Mouse (Mus musculus) R1 (cell line): ENCODE results near the gene Lasp1.

Source experiments
- DNase-seq: peaks from one replicate; pipeline ENCODE4 v3.0.0-alpha.2; 2018; ENCODE audit warnings: low read depth, low spot score

The Lasp1 gene

DNA sequence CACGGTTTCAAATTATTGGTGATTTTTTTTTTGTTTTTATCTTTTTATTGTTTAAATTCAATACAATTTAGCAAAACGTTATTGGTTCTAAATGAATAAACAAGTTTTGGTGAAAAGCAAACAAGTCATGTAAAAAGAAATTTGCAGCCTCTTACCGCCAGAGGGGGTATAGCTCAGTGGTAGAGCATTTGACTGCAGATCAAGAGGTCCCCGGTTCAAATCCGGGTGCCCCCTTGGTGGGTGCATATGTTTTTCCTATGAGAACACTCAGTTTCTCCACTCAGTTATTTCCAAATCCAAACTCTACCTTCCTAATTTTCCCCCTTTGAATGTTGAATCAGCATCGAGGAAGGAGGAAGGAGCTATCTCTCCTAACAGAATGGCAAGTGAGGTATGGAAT lies 1.9 kb upstream of the Lasp1 start:
- peak; percentile 80 for DNase-seq

DNA sequence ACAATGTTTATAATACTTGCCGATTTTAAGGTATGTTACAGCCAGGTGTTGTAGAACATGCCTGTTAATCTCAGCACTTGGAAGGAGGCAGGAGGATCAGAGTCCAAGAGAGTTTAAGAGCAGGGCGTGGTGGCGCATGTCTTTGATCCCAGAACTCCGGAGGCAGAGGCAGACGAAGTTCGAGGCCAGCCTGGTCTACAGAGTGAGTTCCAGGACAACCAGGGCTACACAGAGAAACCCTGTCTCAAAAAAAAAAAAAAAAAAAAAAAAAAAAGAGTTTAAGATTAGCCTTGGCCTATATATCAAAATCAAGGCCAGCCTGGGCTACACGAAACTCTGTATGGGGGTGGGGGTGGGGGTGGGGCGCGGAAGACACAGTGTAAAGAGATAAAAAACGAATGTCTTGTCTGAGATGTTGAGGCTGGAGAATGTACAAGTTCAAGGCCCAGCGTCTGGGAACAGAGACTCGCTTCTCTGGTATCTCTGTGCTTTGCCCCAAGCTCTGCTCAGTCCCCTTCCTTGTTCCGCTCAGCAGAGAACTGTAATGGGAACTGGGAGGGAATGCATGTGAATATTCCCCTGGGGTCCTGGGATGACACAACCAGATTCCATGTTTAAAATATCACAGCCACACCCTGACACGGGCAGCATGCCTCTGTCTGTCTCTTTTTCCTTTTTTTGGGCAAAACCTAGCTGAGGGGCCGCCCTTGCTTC lies 1.3 kb upstream of the Lasp1 start:
- peak; percentile 64 for DNase-seq

DNA sequence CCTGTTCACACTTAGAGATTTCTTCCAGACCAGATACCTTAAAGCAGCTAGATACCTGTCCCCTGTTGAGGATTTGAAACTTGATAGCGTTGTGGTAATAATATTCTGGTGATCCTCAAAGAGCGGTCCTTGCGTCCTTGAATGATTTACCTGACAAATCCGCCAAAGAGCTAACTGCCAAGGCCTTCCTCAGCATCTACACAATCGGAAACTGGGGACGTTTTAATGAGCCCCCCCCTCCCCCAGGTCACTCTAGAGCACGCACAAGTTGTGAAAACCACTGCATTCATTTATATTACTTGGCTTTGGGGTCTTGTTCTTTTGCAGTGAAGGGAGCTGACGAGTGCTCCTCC lies 741 bp upstream of the Lasp1 start:
- DNase-seq, result no peak

DNA sequence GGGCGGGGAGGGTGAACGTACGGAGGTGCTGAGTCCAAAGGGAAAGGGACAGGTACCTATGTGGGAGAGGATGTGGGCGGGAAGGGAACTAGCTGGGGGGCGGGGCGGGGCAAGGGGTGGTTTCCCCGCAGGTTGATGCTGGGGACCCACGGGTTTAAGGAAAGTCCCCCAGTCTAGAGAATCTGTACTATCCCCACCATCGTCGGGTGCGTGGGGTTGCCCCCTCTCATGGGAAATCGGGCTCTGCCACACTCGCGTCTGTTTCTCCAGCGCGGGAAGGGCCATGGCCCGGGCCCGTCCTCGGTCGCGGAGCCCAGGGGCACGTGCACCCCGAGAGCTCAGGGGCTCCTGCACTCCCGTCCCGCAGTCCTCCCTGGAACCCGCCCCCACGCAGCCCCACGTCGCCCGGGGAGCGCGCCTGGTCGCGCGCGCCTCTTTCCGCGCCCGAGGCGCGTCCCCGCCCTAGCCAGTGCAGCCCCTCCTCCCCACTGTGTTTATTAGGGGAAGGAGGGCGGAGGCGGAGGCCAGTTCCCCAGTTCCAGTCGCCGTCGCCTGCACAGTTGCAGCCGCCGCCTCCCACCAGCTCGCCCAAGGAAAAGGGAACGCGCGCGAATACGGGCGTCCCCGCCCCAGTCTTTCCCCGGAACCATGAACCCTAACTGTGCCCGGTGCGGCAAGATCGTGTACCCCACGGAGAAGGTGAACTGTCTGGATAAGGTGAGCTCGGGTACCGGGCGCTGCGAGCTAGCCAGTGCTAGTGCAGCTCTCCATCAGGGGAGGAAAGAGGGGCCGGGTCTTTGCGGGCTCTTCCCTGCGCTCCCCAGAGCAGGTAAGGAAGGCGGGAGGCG lies 570 bp downstream of the Lasp1 start:
- DNase-seq, result peak; percentile 88

DNA sequence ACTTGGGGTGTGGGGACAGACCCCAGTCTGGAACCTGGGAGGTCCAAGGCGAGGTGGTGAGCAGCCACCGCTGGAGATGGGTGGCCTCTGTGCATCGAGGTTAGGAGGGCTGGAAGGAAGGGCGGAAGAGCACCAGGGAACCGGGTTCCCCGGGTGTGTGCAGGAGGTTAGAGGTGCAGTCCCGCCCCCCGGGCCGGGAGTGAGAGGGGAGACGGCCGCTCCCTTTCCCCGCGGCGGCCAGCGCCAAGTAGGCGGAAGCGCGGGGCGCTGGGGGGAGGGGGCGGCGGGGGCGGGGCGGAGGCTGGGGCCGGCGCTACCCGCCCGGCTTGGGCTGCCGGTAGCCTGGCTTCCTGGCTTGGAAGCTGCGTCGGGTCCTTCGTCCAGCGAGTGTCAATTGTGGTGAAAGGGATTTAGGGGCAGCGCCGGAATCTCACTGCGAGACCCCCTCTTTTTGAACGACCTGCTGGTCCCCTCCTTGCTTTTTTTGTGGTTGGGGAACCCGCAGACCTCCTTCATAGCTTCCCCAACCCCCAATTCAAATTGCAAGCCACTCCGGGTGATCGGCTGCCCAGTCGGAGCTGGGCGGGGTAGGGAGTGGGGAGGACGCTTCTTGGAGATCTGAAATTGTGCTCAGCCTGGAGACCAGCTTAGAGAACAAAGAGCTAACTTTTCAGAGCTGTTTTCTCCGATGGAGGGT lies 1.3 kb downstream of the Lasp1 start:
- peak; percentile 81 for DNase-seq

DNA sequence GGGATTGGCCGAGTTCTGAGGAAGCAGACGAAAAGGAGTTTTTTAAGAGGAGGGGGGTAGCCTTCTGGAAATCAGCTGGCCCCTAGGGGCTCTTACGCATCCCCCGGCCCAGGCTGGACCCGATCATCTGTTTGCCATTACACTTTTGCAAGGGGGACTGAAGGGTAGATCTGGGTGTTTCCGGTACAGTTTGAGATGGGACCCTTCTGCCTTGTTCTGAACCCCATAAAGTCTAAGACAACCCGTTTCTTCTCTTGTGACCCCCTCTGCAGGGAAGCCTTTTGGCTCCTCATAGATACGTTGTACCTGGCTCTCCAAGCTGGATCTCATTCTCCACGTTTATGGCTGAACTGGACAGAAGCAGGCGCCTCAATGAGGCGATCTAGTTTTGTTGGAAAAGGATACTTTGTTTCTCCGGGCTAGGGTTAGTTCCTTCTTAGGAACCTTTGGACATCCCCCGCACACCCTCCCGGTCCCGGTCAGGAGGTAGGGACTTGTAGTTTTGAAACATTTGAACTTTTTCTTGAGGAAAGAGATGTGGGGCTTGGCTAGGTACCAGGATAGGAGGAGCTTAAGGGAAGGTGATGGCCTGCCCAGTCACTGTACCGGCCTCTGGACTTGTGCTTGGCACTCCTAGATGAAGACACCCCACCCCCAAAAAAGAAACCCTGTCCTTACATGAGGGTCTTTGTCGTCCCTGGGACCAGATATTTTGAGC lies 2.0 kb downstream of the Lasp1 start:
- peak; percentile 39 for DNase-seq

DNA sequence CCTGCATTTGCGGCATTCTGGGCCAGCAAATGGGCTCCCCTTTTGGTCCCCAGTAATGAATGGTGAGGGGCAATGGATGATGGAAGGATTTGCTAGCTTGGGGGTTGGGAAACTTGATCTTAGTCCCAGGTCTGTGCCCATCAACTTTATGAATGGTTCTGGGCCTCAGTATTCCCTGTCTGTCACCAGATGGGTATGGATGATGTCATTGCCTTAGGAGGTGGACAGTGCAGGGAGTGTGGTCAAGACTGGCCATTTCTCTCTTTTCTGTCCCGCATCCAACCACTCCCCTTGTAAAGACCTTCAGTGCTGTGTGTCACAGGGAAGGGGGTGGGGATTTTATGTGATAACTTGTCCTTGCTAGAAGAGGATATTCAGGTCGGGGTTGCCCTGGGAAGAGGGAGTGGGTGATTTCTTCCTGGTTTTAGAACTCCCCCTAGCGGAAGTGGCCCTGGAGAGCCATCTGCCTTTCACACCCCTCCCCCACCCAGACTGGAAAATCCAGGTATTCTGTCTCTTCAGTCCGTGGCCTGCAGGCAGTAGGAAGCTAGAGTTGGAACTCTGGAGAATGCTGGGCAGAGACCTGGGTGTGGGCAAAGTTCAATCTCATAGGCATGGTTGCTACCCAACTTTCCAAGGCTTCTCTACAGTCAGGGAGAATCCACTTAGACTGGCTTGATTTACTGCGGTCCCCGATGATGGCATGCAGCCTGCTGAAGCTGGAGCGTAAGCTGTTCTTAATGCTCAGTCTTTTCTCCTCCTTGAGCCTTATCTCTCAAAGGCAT lies 2.8 kb downstream of the Lasp1 start:
- peak; percentile 90 for DNase-seq

DNA sequence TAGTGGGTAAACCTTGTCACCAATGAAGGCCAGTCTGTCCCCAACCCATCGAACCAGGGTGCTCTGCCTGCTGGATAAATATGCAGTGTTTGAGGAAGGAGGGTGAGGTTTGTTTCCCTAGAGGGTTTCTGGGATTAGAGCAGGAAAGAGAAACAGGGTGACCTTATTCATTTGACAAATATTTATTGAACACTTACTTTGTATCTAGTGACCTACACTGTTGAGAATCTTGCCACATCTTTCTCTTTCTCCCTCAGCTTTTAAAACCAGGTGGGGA lies 3.3 kb downstream of the Lasp1 start:
- no peak for DNase-seq

DNA sequence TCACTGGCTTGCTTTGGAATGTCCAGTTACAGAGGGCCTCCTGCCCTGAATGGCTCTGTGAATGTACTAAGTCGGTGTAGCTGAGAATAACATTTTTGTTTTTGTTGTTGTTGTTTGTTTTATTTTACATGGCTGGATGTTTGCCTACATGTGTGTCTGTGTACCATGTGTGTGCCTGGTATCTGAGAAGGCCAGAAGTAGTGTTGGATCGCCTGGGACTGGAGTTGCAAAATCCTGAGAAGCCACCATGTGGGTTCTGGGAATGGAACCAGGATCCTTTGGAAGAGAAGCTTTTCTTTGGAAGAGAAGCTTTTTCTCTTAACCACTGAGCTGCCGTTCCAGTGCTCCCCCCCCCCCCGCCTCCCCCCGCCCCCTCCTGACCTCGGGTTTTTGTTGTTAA lies 3.7 kb downstream of the Lasp1 start:
- DNase-seq, result no peak

DNA sequence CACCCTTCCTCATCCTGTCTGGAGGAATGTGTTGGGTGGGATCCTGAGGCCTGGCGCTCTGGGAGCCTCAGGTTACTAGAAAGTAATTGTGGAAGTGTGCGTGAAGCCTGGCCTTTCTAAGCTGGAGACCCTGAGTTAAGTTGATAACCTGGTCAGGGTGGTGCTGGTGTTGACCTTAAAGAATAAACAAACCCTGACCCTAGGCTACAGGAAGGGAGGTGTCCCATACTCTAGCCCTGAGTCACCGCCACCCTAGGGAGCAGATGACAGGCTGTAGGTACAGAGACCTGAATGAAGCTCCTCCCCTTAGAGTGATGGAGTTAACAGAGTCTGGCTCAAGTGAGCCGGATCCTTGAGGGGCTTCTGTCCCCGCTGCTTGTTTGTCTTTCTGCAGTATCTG lies 5.0 kb downstream of the Lasp1 start:
- DNase-seq, result peak; percentile 70

DNA sequence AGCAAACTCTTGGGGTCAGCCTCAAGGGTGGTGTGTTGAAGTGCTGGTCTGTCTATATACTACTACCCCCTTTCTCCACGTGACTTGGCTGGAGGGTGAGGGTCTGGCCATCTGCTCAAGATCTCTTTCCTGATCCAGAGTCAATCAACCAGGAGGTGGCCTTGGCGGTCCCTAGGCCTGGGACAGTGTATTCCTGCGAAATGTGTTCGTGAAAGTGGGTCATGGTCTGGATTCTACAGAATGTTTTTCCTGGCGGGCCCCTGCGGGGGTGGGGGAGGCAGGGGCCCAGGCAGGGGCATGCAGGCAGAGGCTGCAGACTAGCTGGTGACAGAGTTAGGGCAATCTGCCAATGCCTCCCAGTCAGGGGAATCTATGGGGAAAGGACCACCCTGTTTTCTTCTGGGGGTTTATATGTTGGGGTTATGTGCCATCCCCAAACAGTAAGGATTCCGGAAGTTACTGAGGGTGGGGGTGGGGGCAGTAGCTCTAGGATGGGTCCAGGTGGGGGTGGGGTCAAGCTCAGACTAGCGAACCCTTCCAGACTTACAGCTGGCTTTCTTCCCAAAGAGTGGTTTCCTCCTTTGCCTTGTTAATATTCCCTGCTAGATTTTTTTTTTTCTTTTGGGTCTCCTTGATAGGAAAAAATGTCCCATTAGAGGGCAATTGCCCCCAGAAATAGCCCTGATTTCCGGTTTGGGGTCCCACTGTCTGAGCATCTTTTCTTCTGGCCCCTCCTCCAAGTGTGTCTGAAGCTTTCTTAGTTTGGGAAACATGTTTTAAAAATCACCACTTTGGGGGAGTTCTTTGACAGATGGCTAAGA lies 6.3 kb downstream of the Lasp1 start:
- peak; percentile 37 for DNase-seq

DNA sequence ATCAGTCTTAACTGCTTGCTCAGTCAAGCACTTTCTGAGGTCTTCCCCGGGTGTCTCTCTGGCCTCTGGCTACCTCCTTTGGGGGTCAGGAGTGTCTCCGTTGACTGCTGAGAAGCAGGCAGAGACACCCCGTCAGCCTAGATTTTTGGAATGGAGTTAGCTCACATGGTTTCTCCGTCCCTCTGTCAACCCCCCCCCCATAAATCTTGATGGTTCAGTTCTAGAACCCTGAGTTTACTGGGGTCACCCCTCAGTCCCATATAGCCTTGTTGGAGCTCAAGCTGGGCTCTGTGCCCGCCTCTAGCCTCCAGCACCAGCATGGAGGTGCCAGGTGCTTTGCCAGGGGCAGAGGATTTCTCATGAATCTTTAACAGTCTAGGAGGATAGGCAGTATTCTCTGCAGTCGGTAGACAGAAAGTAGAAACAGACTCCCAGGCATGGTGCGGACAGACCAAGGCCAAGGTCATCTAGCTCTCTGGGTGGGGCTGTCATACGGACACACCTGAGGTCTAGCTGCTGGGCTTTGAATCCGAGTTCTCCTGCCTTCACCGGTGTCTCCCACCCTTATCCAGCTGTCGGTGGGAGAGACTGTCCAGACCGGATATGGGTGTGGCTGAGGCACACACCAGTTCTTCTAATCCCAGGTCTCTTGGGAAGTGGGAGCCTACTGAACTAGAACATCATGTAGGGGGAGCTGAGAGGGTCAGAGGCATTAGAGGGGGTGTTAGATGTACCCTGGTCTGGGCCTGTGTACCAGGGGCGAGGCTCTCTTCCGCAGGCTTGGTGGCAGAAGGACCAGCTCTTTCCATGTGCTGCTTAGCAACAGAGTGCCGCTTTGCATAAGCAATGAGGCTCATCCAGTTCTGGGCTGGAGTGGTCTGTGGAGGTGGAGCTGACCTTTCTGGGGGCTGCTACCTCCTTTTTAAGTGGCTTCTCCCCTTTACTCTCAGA lies 7.1 kb downstream of the Lasp1 start:
- DNase-seq, result peak; percentile 87

DNA sequence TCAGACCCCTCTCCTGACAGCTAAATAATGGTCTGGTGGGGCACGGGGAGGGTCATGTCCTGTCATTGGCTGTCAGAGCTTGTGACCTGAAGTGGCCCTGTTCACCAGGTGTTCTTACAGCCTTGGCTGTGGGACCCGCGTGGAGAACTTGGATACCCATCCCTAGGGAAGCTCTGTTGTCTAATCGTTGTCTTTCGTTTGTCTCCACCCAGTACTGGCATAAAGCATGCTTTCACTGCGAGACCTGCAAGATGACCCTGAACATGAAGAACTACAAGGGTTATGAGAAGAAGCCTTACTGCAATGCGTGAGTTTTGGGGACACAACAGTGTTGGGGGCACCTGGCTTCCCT lies 7.8 kb downstream of the Lasp1 start:
- DNase-seq, result no peak

DNA sequence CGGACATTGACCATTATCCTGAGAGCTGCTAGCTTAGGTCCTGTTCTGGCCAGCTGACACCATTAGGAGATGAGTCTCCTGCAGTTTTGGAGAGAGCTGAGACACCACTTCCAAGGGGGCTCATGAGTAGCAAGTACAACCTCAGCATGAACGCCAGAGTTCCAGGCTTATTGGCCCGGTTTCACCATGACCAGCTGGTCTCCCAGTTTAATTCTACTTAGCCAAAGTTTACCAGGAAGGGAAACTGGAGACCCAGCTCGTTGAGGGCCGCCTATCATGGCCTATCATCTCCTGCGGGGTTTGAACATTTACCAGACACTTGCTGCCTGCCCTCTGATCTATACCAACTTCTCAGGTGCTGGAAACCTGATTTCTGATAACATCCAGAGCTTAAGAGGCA lies 8.8 kb downstream of the Lasp1 start:
- DNase-seq, result no peak

DNA sequence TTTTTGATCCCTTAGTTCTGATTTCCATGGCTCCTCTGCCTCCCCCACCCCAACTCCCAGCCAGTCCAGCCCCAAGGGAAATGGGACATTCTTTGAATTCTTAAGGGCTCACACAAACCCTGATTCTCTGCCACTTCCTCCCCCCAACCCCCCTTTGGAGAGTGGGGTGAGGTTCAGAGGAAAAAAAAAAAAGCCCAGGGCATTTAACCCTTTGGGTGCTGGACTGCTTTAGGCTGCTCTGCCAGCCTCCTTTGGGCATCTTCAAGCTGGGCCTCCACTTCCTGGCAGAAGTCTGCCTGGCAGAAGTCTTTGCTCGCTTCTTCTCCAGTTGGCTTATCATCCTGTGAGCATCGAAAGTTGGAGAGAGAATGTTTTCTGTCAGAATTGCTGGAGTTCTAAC lies 9.3 kb downstream of the Lasp1 start:
- DNase-seq, result peak; percentile 96

DNA sequence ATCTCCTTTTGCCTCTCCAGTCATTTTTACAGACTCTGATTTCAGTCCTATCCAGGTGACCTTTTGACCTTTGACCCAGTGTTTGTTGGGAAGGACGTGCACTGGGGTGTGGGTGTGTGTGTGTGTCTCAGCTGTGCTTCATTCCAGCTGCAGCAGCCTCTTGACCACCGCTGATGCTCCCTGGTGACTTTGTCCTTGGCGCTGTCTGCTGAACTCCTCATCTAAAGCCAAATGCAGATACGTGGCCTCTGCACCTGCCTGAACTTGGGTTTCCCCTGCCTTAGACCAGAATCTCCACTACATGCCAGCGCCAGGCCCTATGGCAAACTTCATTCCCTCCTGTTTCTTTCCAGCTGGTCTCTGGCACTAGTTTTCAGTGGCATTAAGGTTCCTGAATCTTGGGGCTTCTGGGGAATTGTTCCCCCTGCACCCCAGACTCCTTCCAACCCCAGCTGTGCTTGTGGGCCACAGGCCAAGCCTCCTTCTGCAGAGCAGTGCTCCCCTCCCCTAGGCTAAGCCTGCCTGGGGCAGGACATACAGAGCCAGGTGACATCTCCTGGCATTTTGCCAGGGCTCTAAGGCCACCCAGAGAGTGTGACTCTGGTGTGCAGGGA lies 9.9 kb downstream of the Lasp1 start:
- DNase-seq, result peak; percentile 96

DNA sequence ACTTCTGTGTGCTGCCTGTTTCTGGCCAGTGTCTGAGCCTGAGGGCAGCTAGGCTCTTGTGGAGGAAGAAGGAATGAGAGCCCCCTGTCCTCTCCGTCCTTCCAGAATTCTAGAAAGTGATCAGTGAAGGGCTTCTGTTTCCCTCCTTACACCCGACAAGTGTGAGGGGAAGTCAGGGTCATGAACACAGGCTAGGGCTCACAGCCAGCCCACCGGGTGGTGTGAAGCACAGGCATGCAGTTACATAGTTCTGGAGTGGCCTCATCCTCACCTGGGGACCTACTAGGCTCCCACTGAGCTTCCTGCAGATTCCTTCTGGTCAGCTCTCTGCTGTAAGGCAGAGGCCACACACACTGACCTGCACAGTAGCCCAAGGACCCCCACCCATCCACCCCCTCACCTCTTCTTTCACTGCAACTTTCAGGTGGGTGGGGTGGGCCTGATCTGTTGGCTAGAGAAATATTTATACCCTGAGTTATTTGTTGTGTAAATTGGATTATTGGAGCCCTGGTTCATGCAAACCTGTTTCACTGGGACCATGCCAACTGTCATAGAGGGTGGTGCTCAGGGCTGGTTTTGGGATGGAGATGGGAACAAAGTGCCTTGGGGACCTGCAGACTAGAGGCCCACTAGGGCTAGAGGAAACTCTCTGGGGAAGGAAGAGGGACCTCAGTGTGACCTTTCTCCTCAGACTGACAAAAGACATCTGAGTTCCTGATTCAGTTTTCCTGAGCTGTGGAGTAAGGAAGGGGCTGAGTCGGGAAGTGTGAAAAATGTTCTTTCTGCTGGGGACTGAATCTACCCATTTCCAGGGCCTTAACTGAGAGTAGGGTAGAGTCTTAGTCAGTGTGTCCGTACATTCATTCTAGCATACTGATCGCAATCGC lies 10.7 kb downstream of the Lasp1 start:
- DNase-seq, result no peak

DNA sequence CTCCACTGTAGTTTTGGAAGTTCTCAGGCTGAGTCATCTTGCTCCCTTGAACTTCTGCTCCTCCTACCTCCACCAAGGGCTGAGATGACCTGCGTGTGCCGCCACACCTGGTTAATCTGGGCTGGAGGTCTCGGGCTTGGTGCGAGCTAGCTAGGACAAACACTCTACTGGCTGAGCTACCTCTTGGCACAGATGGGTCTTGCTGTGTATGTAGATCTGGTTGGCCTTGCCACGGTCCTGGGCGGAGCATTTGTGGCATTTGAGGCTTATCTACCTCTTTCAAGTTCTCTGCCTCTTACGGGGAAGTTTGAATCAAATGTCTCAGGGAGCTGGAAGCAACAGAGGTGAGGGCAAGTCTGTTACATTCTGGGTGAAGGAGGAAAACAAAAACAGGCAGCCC lies 11.6 kb downstream of the Lasp1 start:
- DNase-seq, result peak; percentile 50
